Mouse (Mus musculus) thymus, adult 2 months (tissue): ENCODE measurements at regions not wholly inside any gene's neighbourhood (a gene's known extent, or its start where the extent isn't known, plus 50 kb on each side); places are given as distances from the start of the nearest gene placed in this dataset.

Experiments used
- DNase-seq: peaks from one replicate; pipeline ENCODE4 v3.0.0; 2021
- H3K27ac ChIP-seq: fragments of 200-500 bp; 2 replicates; pipeline ENCODE4 v1.5.1; 2012; ENCODE audit warnings: low read length, control low read depth; ENCODE audit not compliant: control insufficient read depth, insufficient read depth
- H3K27me3 ChIP-seq: fragments of 200-500 bp; 2 replicates; pipeline ENCODE4 v1.6.1; 2012; ENCODE audit warnings: mild to moderate bottlenecking, low read length, moderate library complexity, mixed read lengths; ENCODE audit not compliant: control insufficient read depth, insufficient read depth
- H3K36me3 ChIP-seq: fragments of 200-500 bp; 2 replicates; pipeline ENCODE4 v1.6.1; 2012; ENCODE audit warnings: mild to moderate bottlenecking, low read length, moderate library complexity; ENCODE audit not compliant: control insufficient read depth, insufficient read depth
- H3K4me1 ChIP-seq: fragments of 200-500 bp; replicated peaks from 2 replicates; pipeline ENCODE4 v1.6.1; 2012; ENCODE audit warnings: low read length; ENCODE audit not compliant: control insufficient read depth, insufficient read depth
- H3K4me3 ChIP-seq: fragments of 200-500 bp; 2 replicates; pipeline ENCODE4 v1.5.1; 2012; ENCODE audit warnings: mild to moderate bottlenecking, low read length, control low read depth, moderate library complexity; ENCODE audit not compliant: control insufficient read depth, insufficient read depth
- CTCF ChIP-seq: fragments of 200-500 bp; IDR thresholded peaks from 2 replicates; pipeline ENCODE4 v1.5.1; 2012; ENCODE audit warnings: mild to moderate bottlenecking, control low read depth, low read length, moderate library complexity, borderline replicate concordance; ENCODE audit not compliant: control insufficient read depth, poor library complexity, insufficient read depth; ENCODE audit errors: extremely low read depth
- POLR2A ChIP-seq: fragments of 200-500 bp; IDR thresholded peaks from 2 replicates; pipeline ENCODE4 v1.6.1; 2012; ENCODE audit warnings: mild to moderate bottlenecking, low read length, control low read depth, moderate library complexity; ENCODE audit not compliant: control insufficient read depth, poor library complexity, insufficient read depth; ENCODE audit errors: extremely low read depth
- WGBS: fragments of 180-500 bp; shearing (Covaris S2); methylation state at CpG from one replicate; pipeline ENCODE4 v1.1.7; 2018; 5-methylcytosine and 5-hydroxymethylcytosine counted together

DNA sequence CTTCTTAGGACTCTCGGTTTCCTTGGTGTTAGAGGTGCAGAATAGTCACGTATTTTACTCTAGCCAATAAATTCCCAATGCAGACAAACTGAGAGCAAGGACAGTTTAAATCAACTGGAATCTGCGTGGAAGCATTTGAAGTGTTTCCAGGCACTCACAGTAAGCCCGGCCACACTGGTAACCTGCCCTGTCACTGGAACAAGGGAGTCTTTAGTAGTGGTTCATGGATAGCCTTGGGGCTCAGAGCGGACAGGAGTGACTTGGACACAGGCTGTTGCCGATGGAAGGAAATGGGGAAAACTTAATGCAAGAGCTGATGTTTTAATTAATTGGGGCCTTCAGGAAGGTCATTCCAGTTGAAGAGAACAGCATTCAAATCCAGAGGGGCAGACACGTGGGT is 334.4 kb upstream of the Zfp637 start:
- Histone ChIP-seq H3K27me3 (no peaks in the 10 kb centered on the region), H3K4me1 (no peaks in the 10 kb centered on the region), H3K27ac (no peak overlapping the region), H3K36me3 (no peaks in the 10 kb centered on the region), H3K4me3 (no peak overlapping the region)
- WGBS, result 93% methylated on average over 7 of the region's 7 CpGs
- TF ChIP-seq CTCF (no peak), POLR2A (no peak)
- no peak for DNase-seq

DNA sequence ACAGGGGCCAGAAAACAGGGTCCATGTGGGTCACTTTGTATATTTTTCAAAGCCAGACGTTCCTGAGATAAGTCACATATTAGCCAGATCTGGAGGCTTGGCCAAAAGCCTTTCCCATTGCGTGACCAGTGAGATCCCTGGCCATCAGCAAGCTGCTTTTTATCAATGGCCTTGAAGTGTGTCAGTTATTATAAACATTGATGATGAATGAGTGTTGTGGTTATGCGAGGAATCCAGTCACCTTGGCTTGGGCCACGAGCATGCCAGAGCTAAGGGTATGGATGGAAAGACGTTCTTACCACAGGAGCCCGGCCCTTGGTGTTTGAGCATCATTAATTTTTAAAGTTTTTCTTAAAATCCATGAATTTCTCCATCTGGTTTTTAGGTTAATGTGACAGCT is 332.1 kb upstream of the Zfp637 start:
- Histone ChIP-seq H3K27ac (no peak overlapping the region), H3K36me3 (no peaks in the 10 kb centered on the region), H3K27me3 (no peaks in the 10 kb centered on the region), H3K4me1 (no peaks in the 10 kb centered on the region), H3K4me3 (no peak overlapping the region)
- DNase-seq, result no peak
- 92% methylated on average over 6 of the region's 6 CpGs for WGBS
- no peak for TF ChIP-seq POLR2A
- no peak for TF ChIP-seq CTCF

DNA sequence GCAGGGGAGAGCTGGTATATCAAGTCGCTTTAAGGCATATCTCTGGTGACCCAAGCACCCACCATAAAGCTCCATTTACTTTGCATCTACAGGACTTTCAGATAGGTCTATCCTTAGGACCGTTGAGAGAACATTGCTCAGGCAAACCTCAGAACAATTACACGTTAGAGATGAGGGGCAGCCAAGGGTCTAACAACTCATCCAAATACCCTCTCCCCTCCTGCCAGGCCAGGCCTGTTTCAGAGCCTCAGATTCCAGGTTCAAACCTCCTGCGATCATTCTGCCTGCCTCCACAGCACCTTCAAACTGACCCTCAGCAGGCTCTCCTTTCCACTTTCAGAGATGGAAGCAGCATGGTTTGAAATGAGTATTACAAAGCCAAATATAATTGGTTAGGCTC is 331.0 kb upstream of the Zfp637 start:
- no peak for DNase-seq
- no peak overlapping the region for H3K4me3 ChIP-seq
- WGBS, result 92% methylated on average over 4 of the region's 4 CpGs
- H3K27me3 ChIP-seq, result no peaks in the 10 kb centered on the region
- H3K4me1 ChIP-seq, result no peaks in the 10 kb centered on the region
- no peak overlapping the region for H3K27ac ChIP-seq
- TF ChIP-seq POLR2A (no peak), CTCF (no peak)
- no peaks in the 10 kb centered on the region for H3K36me3 ChIP-seq

DNA sequence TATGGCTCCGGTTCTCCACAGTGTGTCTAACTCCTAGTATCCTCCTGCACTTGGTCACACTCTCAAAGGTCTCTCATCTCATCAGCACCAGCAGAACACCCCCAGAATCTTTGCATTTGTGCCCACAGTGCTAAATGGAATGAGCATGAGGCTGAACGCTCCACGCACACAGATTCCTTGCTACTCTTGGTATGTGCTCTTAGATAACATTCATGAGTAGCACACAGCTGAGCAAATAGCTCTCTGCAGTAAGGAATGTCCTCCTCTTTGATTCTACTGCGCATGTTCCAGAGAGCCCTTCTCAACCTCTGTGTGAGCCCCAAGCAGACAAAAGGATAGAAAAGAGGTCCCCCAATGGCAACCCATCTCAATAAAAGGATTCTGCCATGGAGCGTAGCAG is 326.1 kb upstream of the Zfp637 start:
- Histone ChIP-seq H3K4me3 (no peak overlapping the region), H3K27ac (no peak overlapping the region), H3K36me3 (no peaks in the 10 kb centered on the region), H3K27me3 (no peaks in the 10 kb centered on the region), H3K4me1 (no peaks in the 10 kb centered on the region)
- WGBS, result 94% methylated on average over 5 of the region's 5 CpGs
- no peak for DNase-seq
- TF ChIP-seq POLR2A, result no peak
- TF ChIP-seq CTCF, result no peak

DNA sequence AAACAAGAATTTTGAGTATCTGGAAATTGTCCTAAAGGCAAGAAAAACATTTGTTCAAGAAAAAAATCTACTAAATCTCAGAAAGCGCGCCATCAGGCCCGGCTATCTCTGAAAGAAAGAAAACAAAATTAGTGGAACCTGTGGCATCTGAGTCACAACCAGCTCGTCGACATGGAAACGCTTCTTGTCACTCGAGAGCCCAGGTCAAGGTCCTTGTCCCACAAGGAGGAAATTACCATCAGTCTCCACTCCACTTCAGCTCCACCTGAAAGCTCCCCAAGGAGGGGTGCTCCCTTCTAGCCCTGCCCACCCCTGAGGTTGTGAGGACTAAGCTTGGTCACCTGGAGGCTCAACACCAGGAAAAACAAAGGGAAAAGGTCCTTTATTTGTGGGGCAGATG is 324.1 kb upstream of the Zfp637 start:
- no peaks in the 10 kb centered on the region for H3K4me1 ChIP-seq
- no peaks in the 10 kb centered on the region for H3K27me3 ChIP-seq
- WGBS, result 86% methylated on average over 7 of the region's 7 CpGs
- H3K4me3 ChIP-seq, result no peak overlapping the region
- TF ChIP-seq POLR2A (no peak), CTCF (no peak)
- no peaks in the 10 kb centered on the region for H3K36me3 ChIP-seq
- H3K27ac ChIP-seq, result no peak overlapping the region
- no peak for DNase-seq

DNA sequence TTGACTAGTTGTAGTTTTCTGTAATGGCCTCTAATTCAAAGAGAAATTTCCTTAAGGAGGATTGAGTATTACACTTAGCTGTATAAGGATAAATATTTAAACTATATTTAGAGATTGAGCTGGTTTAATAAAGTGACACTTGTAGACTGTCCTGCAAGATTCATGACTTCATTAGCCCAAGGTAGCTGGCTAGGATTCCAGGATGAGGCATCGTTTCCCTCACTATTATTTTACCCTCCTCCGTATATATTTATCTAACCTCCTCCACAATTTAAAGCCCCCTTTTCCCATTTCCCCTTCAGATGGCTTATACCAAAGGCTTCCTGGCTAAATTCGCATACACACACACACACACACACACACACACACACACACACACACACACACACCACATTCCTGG is 322.0 kb upstream of the Zfp637 start:
- Histone ChIP-seq H3K36me3 (no peaks in the 10 kb centered on the region), H3K4me3 (no peak overlapping the region), H3K27me3 (no peaks in the 10 kb centered on the region), H3K4me1 (no peaks in the 10 kb centered on the region), H3K27ac (no peak overlapping the region)
- 89% methylated on average over 3 of the region's 3 CpGs for WGBS
- TF ChIP-seq CTCF (no peak), POLR2A (no peak)
- no peak for DNase-seq

DNA sequence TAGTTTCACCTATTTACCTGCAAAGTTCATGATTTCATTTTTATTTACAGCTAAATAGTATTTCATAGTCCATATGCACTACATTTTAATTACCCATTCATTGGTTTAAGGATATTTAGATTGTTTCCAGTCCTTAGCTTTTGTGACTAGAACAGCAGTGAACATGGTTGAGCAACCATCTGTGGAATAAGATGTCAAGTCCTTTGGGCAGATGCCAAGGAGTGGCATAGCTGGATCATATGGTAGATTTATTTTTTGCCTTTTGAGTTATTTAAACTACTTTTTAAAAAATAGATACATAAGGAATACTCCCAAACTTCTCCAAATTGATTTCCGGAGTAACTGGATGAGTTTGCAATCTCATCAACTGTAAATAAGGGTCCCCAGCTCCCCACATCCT is 321.5 kb upstream of the Zfp637 start:
- no peak overlapping the region for H3K27ac ChIP-seq
- TF ChIP-seq POLR2A (no peak), CTCF (no peak)
- no peaks in the 10 kb centered on the region for H3K36me3 ChIP-seq
- no peak for DNase-seq
- H3K4me1 ChIP-seq, result no peaks in the 10 kb centered on the region
- no peaks in the 10 kb centered on the region for H3K27me3 ChIP-seq
- 91% methylated on average over 1 of the region's 1 CpGs for WGBS
- no peak overlapping the region for H3K4me3 ChIP-seq
